Mouse (Mus musculus): Measurements from ENCODE around the gene Robo2. TPM values are rescaled to one million over a fixed set of nuclear protein-coding genes. Genes with fewer than 3 reads are reported as not detected.

Gene Robo2
- polyA plus RNA-seq, 1 experiment = 4.2 TPM

DNA sequence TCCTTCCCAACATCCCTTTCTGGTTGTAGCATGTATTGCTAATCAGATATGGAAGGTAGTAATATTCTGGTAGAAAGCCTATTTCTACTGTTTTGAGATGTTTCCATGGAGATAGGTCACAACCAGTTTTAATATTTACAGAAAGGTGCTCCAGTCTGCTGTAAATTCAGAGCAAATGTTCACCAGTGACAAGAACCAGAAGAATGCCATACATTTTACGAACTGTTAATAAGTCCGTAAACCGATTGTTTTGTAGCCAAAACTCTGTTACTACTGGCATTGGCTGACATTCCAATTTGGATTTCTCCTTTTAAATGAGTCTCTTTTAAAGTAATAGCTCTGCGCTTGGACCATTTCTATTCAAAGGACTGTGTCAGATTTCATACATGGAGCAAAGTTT lies 36.4 kb upstream of the Robo2 start:
- no peak overlapping the region for H3ac ChIP-seq (ENCODE audit: control insufficient read depth, insufficient read length, low read depth)
- no peak for TF ChIP-seq USF1 (IDR thresholded peaks at IDR 0.05; ENCODE audit: low read depth)
- TF ChIP-seq MAX (IDR thresholded peaks at IDR 0.05) = no peak
- no peak for TF ChIP-seq MYOD1 (IDR thresholded peaks at IDR 0.05; ENCODE audit: control insufficient read depth, insufficient read length, low read depth)
- TF ChIP-seq CTCF (IDR thresholded peaks at IDR 0.05; ENCODE audit: control insufficient read depth, insufficient read depth, insufficient read length) = no peak
- no peak for TF ChIP-seq MYOG (IDR thresholded peaks at IDR 0.05; ENCODE audit: control insufficient read depth, extremely low read depth, insufficient read length)
- no peak for TF ChIP-seq CEBPB (IDR thresholded peaks at IDR 0.05; ENCODE audit: low read depth)
- no peak for TF ChIP-seq FOSL1 (IDR thresholded peaks at IDR 0.05; ENCODE audit: insufficient read depth, low read length, poor library complexity, severe bottlenecking)
- no peaks in the 10 kb centered on the region for H3K79me2 ChIP-seq (ENCODE audit: control insufficient read depth, insufficient read depth)
- H3K36me3 ChIP-seq (ENCODE audit: control insufficient read depth, insufficient read depth) = no peaks in the 10 kb centered on the region
- H3K79me3 ChIP-seq (ENCODE audit: low read depth) = no peaks in the 10 kb centered on the region
- H3K4me3 ChIP-seq (ENCODE audit: insufficient read depth, poor library complexity, severe bottlenecking) = no peak overlapping the region
- H3K27me3 ChIP-seq (ENCODE audit: control insufficient read depth, insufficient read depth, insufficient read length) = no peaks in the 10 kb centered on the region

DNA sequence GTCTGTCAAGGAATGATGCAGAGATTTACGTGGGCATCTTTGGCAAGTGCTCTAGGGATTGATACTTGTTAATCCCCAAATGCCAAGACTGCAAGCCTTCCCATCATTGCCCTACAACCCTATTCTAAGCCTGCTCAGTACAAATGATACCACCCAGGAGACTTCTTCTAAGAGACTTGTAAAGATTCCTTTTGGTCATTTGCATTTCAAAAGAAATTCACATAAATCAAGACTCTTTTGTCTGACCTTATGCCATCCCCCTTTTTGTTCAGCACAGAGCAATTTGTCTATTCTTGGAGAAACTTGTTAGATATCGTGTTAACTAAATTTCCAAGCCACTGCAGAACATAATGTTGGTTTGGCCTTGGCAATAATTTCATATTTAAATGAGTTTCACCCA lies 15.4 kb upstream of the Robo2 start:
- no peaks in the 10 kb centered on the region for H3K27me3 ChIP-seq (ENCODE audit: control insufficient read depth, insufficient read depth, insufficient read length)
- H3K79me2 ChIP-seq (ENCODE audit: control insufficient read depth, insufficient read depth) = no peaks in the 10 kb centered on the region
- H3K79me3 ChIP-seq (ENCODE audit: low read depth) = no peaks in the 10 kb centered on the region
- TF ChIP-seq MYOG (IDR thresholded peaks at IDR 0.05; ENCODE audit: control insufficient read depth, extremely low read depth, insufficient read length) (no peak), MAX (IDR thresholded peaks at IDR 0.05) (no peak), CTCF (IDR thresholded peaks at IDR 0.05; ENCODE audit: control insufficient read depth, insufficient read depth, insufficient read length) (no peak), USF1 (IDR thresholded peaks at IDR 0.05; ENCODE audit: low read depth) (no peak), CEBPB (IDR thresholded peaks at IDR 0.05; ENCODE audit: low read depth) (no peak), FOSL1 (IDR thresholded peaks at IDR 0.05; ENCODE audit: insufficient read depth, low read length, poor library complexity, severe bottlenecking) (no peak), MYOD1 (IDR thresholded peaks at IDR 0.05; ENCODE audit: control insufficient read depth, insufficient read length, low read depth) (no peak)
- no peak overlapping the region for H3ac ChIP-seq (ENCODE audit: control insufficient read depth, insufficient read length, low read depth)
- no peaks in the 10 kb centered on the region for H3K36me3 ChIP-seq (ENCODE audit: control insufficient read depth, insufficient read depth)
- no peak overlapping the region for H3K4me3 ChIP-seq (ENCODE audit: insufficient read depth, poor library complexity, severe bottlenecking)

DNA sequence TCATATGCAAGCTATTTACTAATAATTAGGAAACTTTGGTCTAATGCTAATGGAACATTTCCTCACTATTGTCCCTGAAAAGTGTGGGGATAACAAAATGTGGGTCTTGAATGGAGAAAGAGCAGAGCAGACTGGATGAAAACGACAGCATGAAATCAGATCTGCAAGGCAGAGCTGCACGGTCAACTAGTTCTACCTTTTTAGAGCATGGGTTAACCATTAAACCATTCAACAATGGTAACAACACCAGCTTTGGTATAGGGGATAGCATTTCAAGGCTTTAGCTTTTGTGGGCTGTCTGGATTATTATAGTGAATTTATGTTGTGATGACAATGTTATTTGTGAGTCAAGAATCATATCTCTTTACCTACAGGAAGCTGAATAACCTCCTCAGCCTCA lies 8.7 kb upstream of the Robo2 start:
- no peaks in the 10 kb centered on the region for H3K79me2 ChIP-seq (ENCODE audit: control insufficient read depth, insufficient read depth)
- H3K36me3 ChIP-seq (ENCODE audit: control insufficient read depth, insufficient read depth) = no peaks in the 10 kb centered on the region
- H3K27me3 ChIP-seq (ENCODE audit: control insufficient read depth, insufficient read depth, insufficient read length) = no peaks in the 10 kb centered on the region
- H3ac ChIP-seq (ENCODE audit: control insufficient read depth, insufficient read length, low read depth) = no peak overlapping the region
- TF ChIP-seq MAX (IDR thresholded peaks at IDR 0.05) (no peak), FOSL1 (IDR thresholded peaks at IDR 0.05; ENCODE audit: insufficient read depth, low read length, poor library complexity, severe bottlenecking) (no peak), MYOG (IDR thresholded peaks at IDR 0.05; ENCODE audit: control insufficient read depth, extremely low read depth, insufficient read length) (no peak), MYOD1 (IDR thresholded peaks at IDR 0.05; ENCODE audit: control insufficient read depth, insufficient read length, low read depth) (no peak), CEBPB (IDR thresholded peaks at IDR 0.05; ENCODE audit: low read depth) (no peak), CTCF (IDR thresholded peaks at IDR 0.05; ENCODE audit: control insufficient read depth, insufficient read depth, insufficient read length) (no peak), USF1 (IDR thresholded peaks at IDR 0.05; ENCODE audit: low read depth) (no peak)
- H3K79me3 ChIP-seq (ENCODE audit: low read depth) = no peaks in the 10 kb centered on the region
- no peak overlapping the region for H3K4me3 ChIP-seq (ENCODE audit: insufficient read depth, poor library complexity, severe bottlenecking)

DNA sequence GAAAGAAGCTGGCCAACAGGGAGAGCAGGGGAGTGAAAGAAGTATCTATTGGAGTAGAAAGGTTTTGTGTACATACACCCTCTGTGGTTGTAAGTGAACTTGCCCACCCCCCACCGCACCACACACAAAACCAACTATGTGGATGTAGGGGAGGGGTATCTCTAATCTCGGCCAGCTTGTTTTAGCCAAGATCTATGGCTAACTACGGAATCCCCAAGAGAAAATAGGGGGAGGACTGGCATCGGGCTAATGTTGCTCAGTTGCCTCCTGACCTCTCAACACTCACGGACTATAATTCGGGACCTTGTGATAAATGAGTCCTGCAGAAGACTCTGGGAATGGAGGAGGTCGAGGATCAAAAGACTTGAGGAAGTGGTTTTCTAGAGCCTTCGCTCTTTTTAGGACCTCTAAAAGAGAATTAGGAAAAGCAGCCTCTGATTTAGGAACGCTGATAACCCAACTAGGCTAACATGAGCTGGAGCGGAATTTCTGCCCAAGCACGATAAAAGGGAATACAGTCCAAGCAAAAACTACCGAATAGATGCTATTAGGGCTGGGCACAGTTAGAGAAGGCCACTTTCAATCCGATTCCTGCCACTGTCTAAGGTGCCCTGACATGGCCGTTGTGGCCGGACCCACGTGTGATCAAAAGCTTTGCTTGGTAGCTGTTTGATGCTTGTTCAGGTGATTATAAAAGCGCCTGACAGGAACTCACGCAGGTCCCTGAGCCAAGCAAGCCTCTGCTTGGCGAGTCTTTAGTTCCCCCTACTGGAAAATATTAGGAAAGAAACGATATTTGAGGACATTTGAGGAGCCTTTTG lies 1.1 kb upstream of the Robo2 start:
- Histone ChIP-seq H3K4me3 (ENCODE audit: insufficient read depth, poor library complexity, severe bottlenecking) (no peak overlapping the region), H3K27me3 (ENCODE audit: control insufficient read depth, insufficient read depth, insufficient read length) (no peaks in the 10 kb centered on the region), H3K36me3 (ENCODE audit: control insufficient read depth, insufficient read depth) (no peaks in the 10 kb centered on the region), H3ac (ENCODE audit: control insufficient read depth, insufficient read length, low read depth) (no peak overlapping the region), H3K79me3 (ENCODE audit: low read depth) (no peaks in the 10 kb centered on the region), H3K79me2 (ENCODE audit: control insufficient read depth, insufficient read depth) (no peaks in the 10 kb centered on the region)
- TF ChIP-seq MYOD1 (IDR thresholded peaks at IDR 0.05; ENCODE audit: control insufficient read depth, insufficient read length, low read depth) = no peak
- no peak for TF ChIP-seq CEBPB (IDR thresholded peaks at IDR 0.05; ENCODE audit: low read depth)
- TF ChIP-seq MYOG (IDR thresholded peaks at IDR 0.05; ENCODE audit: control insufficient read depth, extremely low read depth, insufficient read length) = no peak
- no peak for TF ChIP-seq MAX (IDR thresholded peaks at IDR 0.05)
- no peak for TF ChIP-seq CTCF (IDR thresholded peaks at IDR 0.05; ENCODE audit: control insufficient read depth, insufficient read depth, insufficient read length)
- TF ChIP-seq USF1 (IDR thresholded peaks at IDR 0.05; ENCODE audit: low read depth) = no peak
- TF ChIP-seq FOSL1 (IDR thresholded peaks at IDR 0.05; ENCODE audit: insufficient read depth, low read length, poor library complexity, severe bottlenecking) = no peak

DNA sequence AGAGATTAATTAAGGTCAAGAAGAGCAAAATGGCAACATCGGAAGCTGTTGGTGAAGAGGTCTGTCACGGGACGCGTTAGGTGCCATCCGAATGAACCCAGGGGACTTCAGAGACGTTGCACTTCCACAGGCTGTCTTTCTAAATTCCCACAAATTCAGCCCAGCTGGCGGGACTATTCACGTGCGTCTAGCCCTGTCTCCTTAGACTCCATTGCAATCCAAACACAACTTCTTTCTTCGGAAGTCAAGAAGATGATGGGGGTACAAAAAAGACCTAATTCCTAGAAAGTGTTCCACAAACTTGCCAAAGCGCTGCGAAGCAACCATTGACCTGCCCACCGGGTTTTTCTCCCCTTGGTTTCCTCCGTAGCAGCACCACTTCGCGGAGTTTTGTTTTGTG lies 604 bp downstream of the Robo2 start:
- no peak overlapping the region for H3K4me3 ChIP-seq (ENCODE audit: insufficient read depth, poor library complexity, severe bottlenecking)
- TF ChIP-seq MYOD1 (IDR thresholded peaks at IDR 0.05; ENCODE audit: control insufficient read depth, insufficient read length, low read depth) (no peak), MYOG (IDR thresholded peaks at IDR 0.05; ENCODE audit: control insufficient read depth, extremely low read depth, insufficient read length) (no peak)

DNA sequence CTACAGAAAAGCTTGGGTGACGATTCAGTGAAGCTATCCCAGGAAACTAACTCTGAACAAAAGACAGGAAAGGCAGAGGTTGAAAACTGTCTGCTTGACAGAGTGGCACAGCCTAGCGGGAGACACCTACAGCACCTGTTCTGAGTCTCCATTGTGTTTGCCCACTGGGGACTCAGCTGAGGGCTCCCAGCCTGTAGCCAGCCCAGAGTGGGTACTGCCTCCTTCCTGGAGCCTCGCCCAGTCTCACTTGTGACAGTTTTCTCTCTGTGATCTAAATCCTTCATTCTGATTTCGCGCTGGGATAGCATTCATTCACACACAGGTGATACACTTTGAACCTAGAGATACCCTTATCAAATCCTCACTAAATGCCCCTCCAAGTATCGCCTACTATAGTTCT lies 1.5 kb downstream of the Robo2 start:
- Histone ChIP-seq H3K79me3 (ENCODE audit: low read depth) (no peaks in the 10 kb centered on the region), H3K79me2 (ENCODE audit: control insufficient read depth, insufficient read depth) (no peaks in the 10 kb centered on the region), H3K36me3 (ENCODE audit: control insufficient read depth, insufficient read depth) (no peaks in the 10 kb centered on the region), H3ac (ENCODE audit: control insufficient read depth, insufficient read length, low read depth) (no peak overlapping the region), H3K4me3 (ENCODE audit: insufficient read depth, poor library complexity, severe bottlenecking) (no peak overlapping the region), H3K27me3 (ENCODE audit: control insufficient read depth, insufficient read depth, insufficient read length) (no peaks in the 10 kb centered on the region)
- TF ChIP-seq USF1 (IDR thresholded peaks at IDR 0.05; ENCODE audit: low read depth) (no peak), MYOG (IDR thresholded peaks at IDR 0.05; ENCODE audit: control insufficient read depth, extremely low read depth, insufficient read length) (no peak), CTCF (IDR thresholded peaks at IDR 0.05; ENCODE audit: control insufficient read depth, insufficient read depth, insufficient read length) (no peak), CEBPB (IDR thresholded peaks at IDR 0.05; ENCODE audit: low read depth) (no peak), MAX (IDR thresholded peaks at IDR 0.05) (no peak), FOSL1 (IDR thresholded peaks at IDR 0.05; ENCODE audit: insufficient read depth, low read length, poor library complexity, severe bottlenecking) (no peak), MYOD1 (IDR thresholded peaks at IDR 0.05; ENCODE audit: control insufficient read depth, insufficient read length, low read depth) (no peak)

More for the DNA sequence above, 604 bp downstream of the Robo2 start:
- no peaks in the 10 kb centered on the region for H3K27me3 ChIP-seq (ENCODE audit: control insufficient read depth, insufficient read depth, insufficient read length)
- H3K79me2 ChIP-seq (ENCODE audit: control insufficient read depth, insufficient read depth) = no peaks in the 10 kb centered on the region
- H3ac ChIP-seq (ENCODE audit: control insufficient read depth, insufficient read length, low read depth) = peak overlapping the region; percentile 50
- no peaks in the 10 kb centered on the region for H3K79me3 ChIP-seq (ENCODE audit: low read depth)
- H3K36me3 ChIP-seq (ENCODE audit: control insufficient read depth, insufficient read depth) = no peaks in the 10 kb centered on the region
